Mouse (Mus musculus) olfactory bulb, adult 2 months (tissue): ENCODE data around the gene Susd2.

ENCODE experiments used
- CTCF ChIP-seq: fragments of 200-500 bp; IDR thresholded peaks from 2 replicates; pipeline ENCODE4 v1.5.1; 2012; ENCODE audit warnings: low read depth, mild to moderate bottlenecking, low read length, moderate library complexity; ENCODE audit not compliant: insufficient read depth
- POLR2A ChIP-seq: fragments of 200-500 bp; IDR thresholded peaks from 2 replicates; pipeline ENCODE4 v1.6.1; 2012; ENCODE audit warnings: mild to moderate bottlenecking, low read depth, low read length, moderate library complexity; ENCODE audit not compliant: insufficient read depth

DNA sequence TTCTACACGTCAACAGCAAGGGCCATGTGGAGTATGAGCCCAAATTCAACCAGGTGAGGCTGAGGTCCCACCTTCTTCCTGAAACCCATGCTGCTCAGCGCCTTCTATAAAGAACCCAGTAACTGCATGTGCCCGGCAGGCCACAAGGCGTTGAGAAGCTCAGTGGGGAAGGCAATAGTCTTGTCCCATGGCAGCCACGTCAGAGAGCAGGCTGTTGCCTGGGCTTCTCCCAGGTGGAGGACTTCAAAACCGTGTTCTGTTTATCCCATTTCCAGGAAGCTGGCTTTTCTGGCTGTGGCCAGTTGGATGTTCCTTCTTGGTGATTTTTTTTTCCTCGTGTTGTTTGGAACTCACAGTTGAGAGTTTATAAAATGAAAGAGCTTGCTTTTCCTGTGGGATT, 33.3 kb downstream of the Susd2 start:
- TF ChIP-seq CTCF (no peak), POLR2A (no peak)
